Mouse (Mus musculus) bone marrow macrophage, adult 2 months (primary cell): ENCODE data around the gene Gm10775.

Experiments
- CTCF ChIP-seq: IDR thresholded peaks from 2 replicates; pipeline ENCODE4 v1.5.1; 2012; ENCODE audit warnings: low read depth, mild to moderate bottlenecking, low read length, moderate library complexity
- POLR2A ChIP-seq: IDR thresholded peaks from 2 replicates; pipeline ENCODE4 v1.6.1; 2012; ENCODE audit warnings: mild to moderate bottlenecking, low read depth, low read length, borderline replicate concordance

DNA sequence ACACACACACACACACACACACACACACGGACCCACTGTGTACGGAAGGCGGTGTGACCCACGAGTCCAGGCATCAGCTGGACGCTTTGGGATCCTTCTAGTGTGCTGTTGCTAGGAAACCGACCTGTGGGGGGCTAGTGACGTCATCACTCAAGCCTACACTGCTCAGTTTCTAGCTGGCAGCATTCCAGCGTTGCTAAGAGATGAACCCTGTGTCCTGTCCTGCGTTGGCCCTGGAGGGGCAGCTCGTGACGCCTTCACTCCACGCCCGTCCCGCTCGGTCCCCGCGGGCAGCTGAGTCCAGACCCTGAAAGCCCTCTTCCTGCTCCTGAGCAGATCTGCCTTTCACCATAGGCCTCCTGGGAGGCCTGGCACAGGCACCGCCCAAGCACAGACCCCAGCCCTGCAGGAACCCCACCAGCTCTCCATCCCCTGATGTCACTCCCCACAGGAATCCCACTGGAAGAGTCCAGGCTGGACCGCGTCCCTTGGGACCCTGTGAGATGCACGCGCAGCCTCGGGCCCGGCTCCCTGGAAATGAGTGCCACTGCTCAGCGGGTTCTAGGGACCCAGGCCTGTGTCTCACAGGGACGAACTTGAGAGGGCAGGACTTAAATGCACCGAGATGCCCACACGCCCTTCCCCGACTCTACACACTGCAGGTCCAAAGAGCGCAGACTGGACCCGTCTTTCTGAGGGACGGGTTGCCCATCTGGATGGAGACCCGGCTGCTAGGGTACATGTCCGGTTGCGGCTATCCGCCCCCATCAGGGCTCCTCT, 974 bp upstream of the Gm10775 start:
- no peak for TF ChIP-seq CTCF
- TF ChIP-seq POLR2A: no peak
